Mouse (Mus musculus) C2C12 (cell line): ENCODE measurements around the gene Ddhd1.

ENCODE experiments used
- CTCF ChIP-seq: IDR thresholded peaks from one replicate; pipeline ENCODE4 v1.5.1; 2011; ENCODE audit not compliant: control insufficient read depth, insufficient read depth, insufficient read length
- MYOG ChIP-seq: IDR thresholded peaks from one replicate; pipeline ENCODE4 v1.6.1; 2011; ENCODE audit not compliant: control insufficient read depth, insufficient read length; ENCODE audit errors: extremely low read depth

DNA sequence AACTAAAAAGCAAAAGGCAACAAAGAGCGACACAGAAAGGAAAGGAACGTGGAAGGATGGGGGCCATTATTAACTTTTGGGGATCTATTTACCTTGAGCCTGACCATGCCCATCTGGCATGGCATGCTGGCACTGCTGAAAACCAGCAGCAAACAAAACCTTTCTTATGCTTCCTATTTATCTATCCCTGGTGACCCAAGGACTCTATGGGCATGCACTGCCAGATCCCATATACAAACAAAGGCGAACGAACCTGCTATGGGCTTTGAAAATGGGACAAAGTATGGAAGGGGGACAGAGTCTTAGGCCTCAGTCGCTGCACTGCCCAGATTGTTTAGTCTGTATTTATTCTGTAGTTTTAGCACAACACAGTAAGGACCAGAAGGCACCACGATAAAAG lies 43.5 kb downstream of the Ddhd1 start:
- no peak for TF ChIP-seq CTCF
- no peak for TF ChIP-seq MYOG
